Mouse (Mus musculus): ENCODE measurements around the gene Gucy1b1. TPM values are rescaled to one million over a fixed set of nuclear protein-coding genes. Genes with fewer than 3 reads are reported as not detected.

Gene Gucy1b1
- polyA plus RNA-seq, 1 experiment, result 0.37 TPM

DNA sequence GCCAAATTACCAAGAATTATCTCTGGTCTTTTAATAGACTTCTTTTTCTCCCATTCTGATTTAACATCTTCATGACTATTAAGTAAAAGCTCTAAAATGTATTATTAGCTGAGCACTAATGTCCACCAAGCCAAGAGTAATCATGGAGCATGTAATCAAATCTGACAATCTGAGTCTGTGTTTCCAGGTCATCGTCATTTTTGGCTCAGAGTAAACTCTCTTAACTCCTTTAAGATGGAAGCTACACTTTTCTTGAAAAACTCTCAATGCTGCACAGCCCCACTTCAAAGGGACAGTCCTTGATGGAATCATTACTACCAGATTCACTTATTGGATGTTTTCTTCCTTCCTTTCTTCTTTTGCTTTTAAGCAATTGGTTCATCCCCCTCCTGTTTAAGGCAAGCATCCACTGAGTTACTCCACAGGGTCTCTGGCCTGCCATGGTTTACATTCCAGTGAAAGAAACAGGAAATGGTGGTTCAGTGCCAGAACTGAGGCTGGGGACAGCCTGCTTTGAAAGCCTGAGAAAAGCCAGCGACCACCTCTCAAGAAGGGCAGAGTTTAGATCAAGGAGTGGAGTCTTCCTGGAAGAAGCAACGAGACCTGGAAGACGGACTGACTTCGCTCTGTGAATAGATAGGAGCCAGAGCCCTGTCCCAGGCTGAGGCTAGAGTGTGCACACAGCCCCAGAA lies 20.1 kb downstream of the Gucy1b1 start:
- Histone ChIP-seq H3K9ac (ENCODE audit: low read depth, poor library complexity, severe bottlenecking) (no peak overlapping the region), H3K27ac (ENCODE audit: insufficient read depth, low read length) (no peak overlapping the region), H3K4me1 (ENCODE audit: control insufficient read depth, insufficient read depth, low read length) (no peaks in the 10 kb centered on the region), H3K27me3 (ENCODE audit: control insufficient read depth, insufficient read depth, low read length, poor library complexity, severe bottlenecking) (no peaks in the 10 kb centered on the region), H3K4me3 (ENCODE audit: low read depth, low read length) (no peak overlapping the region), H3K9me3 (replicated peaks; ENCODE audit: control insufficient read depth, insufficient read depth, low read length, poor library complexity, severe bottlenecking) (no peaks in the 10 kb centered on the region), H3K36me3 (ENCODE audit: control insufficient read depth, insufficient read depth, low read length, poor library complexity, severe bottlenecking) (no peaks in the 10 kb centered on the region)
- TF ChIP-seq EP300 (IDR thresholded peaks at IDR 0.05; ENCODE audit: insufficient read depth, low read depth, low read length), result no peak
- no peak for TF ChIP-seq CTCF (IDR thresholded peaks at IDR 0.05; ENCODE audit: low read depth, low read length)
- TF ChIP-seq POLR2A (IDR thresholded peaks at IDR 0.05; ENCODE audit: insufficient read depth, low read length), result no peak

DNA sequence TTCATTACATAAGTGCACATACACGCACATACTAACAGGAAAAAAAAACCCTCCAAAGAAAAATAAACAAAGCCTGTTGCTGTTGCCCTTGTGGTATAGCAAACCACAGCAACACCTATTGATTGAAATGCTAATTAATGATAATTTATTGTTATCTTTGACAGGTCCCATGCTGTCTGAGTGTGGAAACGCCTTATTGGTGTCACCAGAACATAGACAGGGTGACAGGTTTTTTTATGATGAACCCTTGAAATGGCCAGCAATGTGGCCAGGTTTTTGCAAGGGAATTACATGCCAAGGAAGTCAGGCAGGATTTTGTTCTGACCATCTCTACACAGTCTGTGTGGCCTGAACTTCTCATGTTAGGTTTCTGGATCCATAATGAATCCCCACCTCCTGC lies 22.5 kb downstream of the Gucy1b1 start:
- no peak overlapping the region for H3K4me3 ChIP-seq (ENCODE audit: low read depth, low read length)
- no peaks in the 10 kb centered on the region for H3K27me3 ChIP-seq (ENCODE audit: control insufficient read depth, insufficient read depth, low read length, poor library complexity, severe bottlenecking)
- no peaks in the 10 kb centered on the region for H3K4me1 ChIP-seq (ENCODE audit: control insufficient read depth, insufficient read depth, low read length)
- TF ChIP-seq CTCF (IDR thresholded peaks at IDR 0.05; ENCODE audit: low read depth, low read length) (no peak), EP300 (IDR thresholded peaks at IDR 0.05; ENCODE audit: insufficient read depth, low read depth, low read length) (no peak), POLR2A (IDR thresholded peaks at IDR 0.05; ENCODE audit: insufficient read depth, low read length) (no peak)
- no peaks in the 10 kb centered on the region for H3K9me3 ChIP-seq (replicated peaks; ENCODE audit: control insufficient read depth, insufficient read depth, low read length, poor library complexity, severe bottlenecking)
- H3K36me3 ChIP-seq (ENCODE audit: control insufficient read depth, insufficient read depth, low read length, poor library complexity, severe bottlenecking), result no peaks in the 10 kb centered on the region
- H3K9ac ChIP-seq (ENCODE audit: low read depth, poor library complexity, severe bottlenecking), result no peak overlapping the region
- H3K27ac ChIP-seq (ENCODE audit: insufficient read depth, low read length), result no peak overlapping the region

DNA sequence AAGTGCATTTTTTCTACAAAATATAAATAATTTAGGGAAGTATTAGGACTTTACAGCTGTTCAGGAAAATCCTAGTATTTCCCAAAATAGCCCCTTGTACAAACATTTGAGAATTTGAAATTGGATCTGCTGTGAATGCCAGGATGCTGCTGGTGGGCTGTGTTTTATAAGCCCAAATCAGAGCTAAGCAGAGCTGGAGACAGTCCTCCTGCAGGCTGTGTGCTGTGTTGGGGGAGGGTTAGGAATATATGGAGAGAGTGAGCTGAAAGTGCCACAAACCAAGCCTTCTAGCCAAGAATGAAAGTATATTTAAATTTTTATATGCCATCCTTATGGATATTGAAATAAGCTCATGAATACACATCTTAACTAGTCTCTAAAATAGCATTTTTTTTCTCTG lies 23.0 kb downstream of the Gucy1b1 start:
- no peak overlapping the region for H3K27ac ChIP-seq (ENCODE audit: insufficient read depth, low read length)
- H3K4me3 ChIP-seq (ENCODE audit: low read depth, low read length), result no peak overlapping the region
- no peaks in the 10 kb centered on the region for H3K9me3 ChIP-seq (replicated peaks; ENCODE audit: control insufficient read depth, insufficient read depth, low read length, poor library complexity, severe bottlenecking)
- no peak overlapping the region for H3K9ac ChIP-seq (ENCODE audit: low read depth, poor library complexity, severe bottlenecking)
- no peaks in the 10 kb centered on the region for H3K4me1 ChIP-seq (ENCODE audit: control insufficient read depth, insufficient read depth, low read length)
- no peak for TF ChIP-seq EP300 (IDR thresholded peaks at IDR 0.05; ENCODE audit: insufficient read depth, low read depth, low read length)
- no peak for TF ChIP-seq POLR2A (IDR thresholded peaks at IDR 0.05; ENCODE audit: insufficient read depth, low read length)
- no peak for TF ChIP-seq CTCF (IDR thresholded peaks at IDR 0.05; ENCODE audit: low read depth, low read length)
- no peaks in the 10 kb centered on the region for H3K36me3 ChIP-seq (ENCODE audit: control insufficient read depth, insufficient read depth, low read length, poor library complexity, severe bottlenecking)
- no peaks in the 10 kb centered on the region for H3K27me3 ChIP-seq (ENCODE audit: control insufficient read depth, insufficient read depth, low read length, poor library complexity, severe bottlenecking)

DNA sequence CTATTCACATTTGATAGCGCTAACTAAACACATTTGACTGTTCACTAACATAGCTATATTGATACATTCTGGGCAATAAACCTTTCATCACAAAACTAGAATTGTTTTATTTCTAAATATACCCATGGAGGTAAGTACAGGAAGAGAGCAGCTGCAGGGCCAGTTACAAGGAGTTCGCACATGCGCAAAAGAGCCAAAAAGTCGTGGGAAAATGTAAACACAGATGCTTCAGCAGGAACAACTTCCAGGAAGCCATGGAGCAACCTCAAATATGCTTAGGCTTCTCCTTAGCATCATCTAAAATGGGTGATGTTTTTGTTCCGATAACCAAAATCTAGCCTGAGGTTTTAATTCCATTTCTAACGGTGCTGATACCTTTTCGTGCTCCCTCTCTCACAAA lies 25.8 kb downstream of the Gucy1b1 start:
- Histone ChIP-seq H3K4me3 (ENCODE audit: low read depth, low read length) (no peak overlapping the region), H3K27ac (ENCODE audit: insufficient read depth, low read length) (no peak overlapping the region), H3K27me3 (ENCODE audit: control insufficient read depth, insufficient read depth, low read length, poor library complexity, severe bottlenecking) (no peaks in the 10 kb centered on the region), H3K9me3 (replicated peaks; ENCODE audit: control insufficient read depth, insufficient read depth, low read length, poor library complexity, severe bottlenecking) (no peaks in the 10 kb centered on the region), H3K9ac (ENCODE audit: low read depth, poor library complexity, severe bottlenecking) (no peak overlapping the region), H3K4me1 (ENCODE audit: control insufficient read depth, insufficient read depth, low read length) (no peaks in the 10 kb centered on the region), H3K36me3 (ENCODE audit: control insufficient read depth, insufficient read depth, low read length, poor library complexity, severe bottlenecking) (no peaks in the 10 kb centered on the region)
- TF ChIP-seq CTCF (IDR thresholded peaks at IDR 0.05; ENCODE audit: low read depth, low read length), result no peak
- no peak for TF ChIP-seq POLR2A (IDR thresholded peaks at IDR 0.05; ENCODE audit: insufficient read depth, low read length)
- no peak for TF ChIP-seq EP300 (IDR thresholded peaks at IDR 0.05; ENCODE audit: insufficient read depth, low read depth, low read length)

DNA sequence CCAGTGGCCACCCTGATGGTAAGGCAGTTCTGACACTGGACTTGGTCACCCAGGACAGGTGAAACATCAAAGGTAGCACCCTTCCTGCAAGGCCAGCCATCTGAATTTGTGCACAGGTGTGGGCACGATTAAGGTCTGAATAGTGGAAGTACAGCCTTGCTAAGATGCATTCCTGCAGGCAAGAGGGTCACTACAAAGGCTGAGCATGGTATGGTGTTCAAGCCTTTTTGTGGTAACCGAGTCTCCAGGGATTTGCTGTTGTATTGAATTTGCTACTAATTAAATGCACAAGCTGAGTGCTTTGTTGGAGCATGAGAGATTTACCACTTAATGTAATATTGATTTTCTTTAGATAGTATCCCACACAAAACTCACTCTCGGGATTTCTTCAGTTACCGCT lies 26.4 kb downstream of the Gucy1b1 start:
- Histone ChIP-seq H3K9me3 (replicated peaks; ENCODE audit: control insufficient read depth, insufficient read depth, low read length, poor library complexity, severe bottlenecking) (no peaks in the 10 kb centered on the region), H3K27me3 (ENCODE audit: control insufficient read depth, insufficient read depth, low read length, poor library complexity, severe bottlenecking) (no peaks in the 10 kb centered on the region), H3K27ac (ENCODE audit: insufficient read depth, low read length) (no peak overlapping the region), H3K4me1 (ENCODE audit: control insufficient read depth, insufficient read depth, low read length) (no peaks in the 10 kb centered on the region), H3K9ac (ENCODE audit: low read depth, poor library complexity, severe bottlenecking) (no peak overlapping the region), H3K4me3 (ENCODE audit: low read depth, low read length) (no peak overlapping the region), H3K36me3 (ENCODE audit: control insufficient read depth, insufficient read depth, low read length, poor library complexity, severe bottlenecking) (no peaks in the 10 kb centered on the region)
- TF ChIP-seq EP300 (IDR thresholded peaks at IDR 0.05; ENCODE audit: insufficient read depth, low read depth, low read length), result no peak
- no peak for TF ChIP-seq POLR2A (IDR thresholded peaks at IDR 0.05; ENCODE audit: insufficient read depth, low read length)
- TF ChIP-seq CTCF (IDR thresholded peaks at IDR 0.05; ENCODE audit: low read depth, low read length), result no peak

DNA sequence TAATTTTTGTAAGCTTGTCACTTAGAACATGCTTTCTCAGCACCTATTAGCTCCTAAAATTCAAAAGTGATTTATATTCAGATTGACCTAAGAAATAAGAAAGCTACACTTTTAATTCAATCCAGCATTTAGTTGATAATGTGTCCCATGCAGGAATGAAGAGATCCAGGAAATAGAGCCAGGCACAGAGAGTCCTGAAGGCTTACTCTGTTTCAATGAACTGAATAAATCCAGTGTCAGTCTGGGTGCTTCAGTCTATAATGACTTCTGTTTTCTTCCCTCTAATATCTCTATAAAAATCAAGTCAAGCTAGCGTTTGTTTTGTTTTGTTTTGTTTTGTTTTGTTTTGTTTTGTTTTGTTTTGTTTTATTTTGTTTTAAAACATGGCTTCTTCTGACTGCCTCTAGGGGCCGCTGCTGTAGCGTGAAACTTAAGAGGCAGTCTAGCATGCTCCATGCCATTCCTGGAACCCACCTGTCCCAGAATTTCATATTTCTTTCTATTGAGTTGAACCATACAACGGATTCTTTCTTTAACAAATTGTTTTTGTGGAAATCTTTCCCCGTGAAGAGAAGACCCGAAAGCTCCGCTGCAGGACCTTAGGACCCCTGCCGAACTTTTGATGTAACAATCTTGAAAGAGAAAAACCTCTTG lies 27.3 kb downstream of the Gucy1b1 start:
- Histone ChIP-seq H3K4me3 (ENCODE audit: low read depth, low read length) (no peak overlapping the region), H3K36me3 (ENCODE audit: control insufficient read depth, insufficient read depth, low read length, poor library complexity, severe bottlenecking) (no peaks in the 10 kb centered on the region), H3K27ac (ENCODE audit: insufficient read depth, low read length) (no peak overlapping the region), H3K4me1 (ENCODE audit: control insufficient read depth, insufficient read depth, low read length) (no peaks in the 10 kb centered on the region), H3K9ac (ENCODE audit: low read depth, poor library complexity, severe bottlenecking) (no peak overlapping the region), H3K9me3 (replicated peaks; ENCODE audit: control insufficient read depth, insufficient read depth, low read length, poor library complexity, severe bottlenecking) (no peaks in the 10 kb centered on the region), H3K27me3 (ENCODE audit: control insufficient read depth, insufficient read depth, low read length, poor library complexity, severe bottlenecking) (no peaks in the 10 kb centered on the region)
- TF ChIP-seq POLR2A (IDR thresholded peaks at IDR 0.05; ENCODE audit: insufficient read depth, low read length) (no peak), EP300 (IDR thresholded peaks at IDR 0.05; ENCODE audit: insufficient read depth, low read depth, low read length) (no peak), CTCF (IDR thresholded peaks at IDR 0.05; ENCODE audit: low read depth, low read length) (peak; percentile 30)

All from ES-Bruce4 (cell line).